Mouse (Mus musculus) left cerebral cortex, postnatal 14 days (tissue): ENCODE data around the gene Gm17324. TPM values are rescaled to one million over a fixed set of nuclear protein-coding genes. Genes with fewer than 3 reads are reported as not detected.
"Not testable (repeated sequence)": the region's sequence is repeated elsewhere in the genome, so short reads cannot be mapped to it uniquely, and the experiment has no call there.

Experiments
- DNase-seq, 2 experiments: peaks; one replicate each; pipeline ENCODE4 v3.0.0; 2021 to 2022; ENCODE audit warnings: low spot score in 2 of 2, mixed read lengths in 1 of 2
- intact Hi-C: fragments of 180-260 bp; cut with DNase I; formaldehyde crosslinking; loops from one replicate; pipeline ENCODE4 v1.15.1; 2025
- long read RNA-seq, 2 experiments: library from polyadenylated mRNA; stranded (forward); transcript quantifications; one replicate each; pipeline ENCODE4 v2.0.0; 2021
- total RNA-seq, 2 experiments: library from RNA; stranded (reverse); gene quantifications; 2 replicates each; pipeline ENCODE4 v1.2.3; 2021

Gm17324 gene
- total RNA-seq, result 1 to 10 TPM in 1 of 2 experiments, under 1 TPM in 1; 0.74 to 1.3 TPM
- long read RNA-seq, experiment 1, result 0 reads
- long read RNA-seq, experiment 2, partial matches to known transcripts, result 0 of 1 reads
- long read RNA-seq, experiment 2, other reads (novel, unspliced or antisense), result 0 of 1 reads

- DNase-seq, result peak; percentile 82 to 90
- intact Hi-C loops, result loop anchor here (10.0 kb wide), 1 partner anchor 253 kb away; no protein-coding TSS in a partner anchor
Observed at GRCm38 (mm10) chr9:78447973-78448873, at the start of gene Gm17324, which contains the start of gene Mto1. Gene Gm17324, minus strand, starts transcription at chr9:78448786. Gene Mto1, plus strand, starts transcription at chr9:78448208.

- intact Hi-C loops, result no loop called here
- DNase-seq, result no peak
Observed at GRCm38 (mm10) chr9:78493171-78493570, 44.6 kb upstream of the Gm17324 start.

- no peak for DNase-seq
- intact Hi-C loops, result no loop called here
Observed at GRCm38 (mm10) chr9:78492254-78492653, 43.7 kb upstream of the Gm17324 start.

- DNase-seq, result no peak
- intact Hi-C loops, result no loop called here
Observed at GRCm38 (mm10) chr9:78491169-78491568, 42.6 kb upstream of the Gm17324 start.

GRCm38 (mm10) chr9:78488890-78489420, 40.4 kb upstream of the Gm17324 start, which contains the start of gene Eef1a1:
Gene Eef1a1, minus strand, starts transcription at chr9:78489151.
- peak in 1 of 2 experiments; percentile 22 for DNase-seq
- intact Hi-C loops, result no loop called here

- DNase-seq, intact Hi-C loops: not testable (repeated sequence)
Observed at GRCm38 (mm10) chr9:78488021-78488420, 39.4 kb upstream of the Gm17324 start.

GRCm38 (mm10) chr9:78484660-78485059, 36.1 kb upstream of the Gm17324 start:
- intact Hi-C loops, result loop anchor here (5.0 kb wide), 1 partner anchor 43 kb away; no protein-coding TSS in a partner anchor
- DNase-seq, result no peak

- DNase-seq, result peak in 1 of 2 experiments; percentile 13
- intact Hi-C loops, result loop anchor here (5.0 kb wide), 1 partner anchor 45 kb away; no protein-coding TSS in a partner anchor
Observed at GRCm38 (mm10) chr9:78482386-78482785, 33.8 kb upstream of the Gm17324 start.

- intact Hi-C loops, result loop anchor here (5.0 kb wide), 1 partner anchor 46 kb away; no protein-coding TSS in a partner anchor
- peak; percentile 95 to 97 for DNase-seq
Observed at GRCm38 (mm10) chr9:78481423-78482331, 33.1 kb upstream of the Gm17324 start.

- DNase-seq, result peak; percentile 72 to 77
- intact Hi-C loops, result loop anchor here (5.0 kb wide), 1 partner anchor 46 kb away; no protein-coding TSS in a partner anchor
Observed at GRCm38 (mm10) chr9:78480706-78481358, 32.2 kb upstream of the Gm17324 start.

GRCm38 (mm10) chr9:78480227-78480626, 31.6 kb upstream of the Gm17324 start:
- intact Hi-C loops, result loop anchor here (5.0 kb wide), 1 partner anchor 47 kb away; no protein-coding TSS in a partner anchor
- DNase-seq, result not testable (repeated sequence)

- intact Hi-C loops, result loop anchor here (5.0 kb wide), 1 partner anchor 68 kb away; no protein-coding TSS in a partner anchor
- DNase-seq, result not testable (repeated sequence)
Observed at GRCm38 (mm10) chr9:78479308-78479707, 30.7 kb upstream of the Gm17324 start.

- not testable (repeated sequence) for DNase-seq
- intact Hi-C loops, result loop anchor here (5.0 kb wide), 1 partner anchor 69 kb away; no protein-coding TSS in a partner anchor
Observed at GRCm38 (mm10) chr9:78478009-78478605, 29.5 kb upstream of the Gm17324 start.

- intact Hi-C loops, result loop anchor here (5.0 kb wide), 1 partner anchor 70 kb away; no protein-coding TSS in a partner anchor
Observed at GRCm38 (mm10) chr9:78477021-78477551, 28.5 kb upstream of the Gm17324 start.

GRCm38 (mm10) chr9:78476531-78477020, 28.0 kb upstream of the Gm17324 start:
- no peak for DNase-seq
- intact Hi-C loops, result loop anchor here (5.0 kb wide), 1 partner anchor 71 kb away; no protein-coding TSS in a partner anchor

More at GRCm38 (mm10) chr9:78477021-78477551, 28.5 kb upstream of the Gm17324 start:
- peak; percentile 15 to 62 for DNase-seq

GRCm38 (mm10) chr9:78475873-78476272, 27.3 kb upstream of the Gm17324 start:
- no peak for DNase-seq
- intact Hi-C loops, result loop anchor here (5.0 kb wide), 1 partner anchor 71 kb away; no protein-coding TSS in a partner anchor

GRCm38 (mm10) chr9:78475383-78475780, 26.8 kb upstream of the Gm17324 start:
- intact Hi-C loops, result loop anchor here (5.0 kb wide), 1 partner anchor 72 kb away; no protein-coding TSS in a partner anchor
- DNase-seq, result no peak
